Mouse (Mus musculus) layer of hippocampus, postnatal 25 days (tissue): ENCODE results near the gene Zcchc7. TPM values are rescaled to one million over a fixed set of nuclear protein-coding genes. Genes with fewer than 3 reads are reported as not detected.
A peak's percentile ranks its signal among the peaks of the same experiment; 100 is the strongest.

Experiments used
- DNase-seq, 2 experiments: peaks; one replicate each; pipeline ENCODE4 v3.0.0; 2022; ENCODE audit warnings: mixed read lengths in 2 of 2, low spot score in 1 of 2; ENCODE audit errors: extremely low spot score in 1 of 2
- total RNA-seq, 2 experiments: library from RNA; stranded (reverse); gene quantifications; 2 replicates each; pipeline ENCODE4 v1.2.3; 2021

The Zcchc7 gene
- total RNA-seq, 2 experiments from 2014 or later, result 48.8 to 70.9 TPM

- DNase-seq, result no peak
Observed at GRCm38 (mm10) chr4:44947464-44947863, 191.8 kb downstream of the Zcchc7 start.

- no peak for DNase-seq
Observed at GRCm38 (mm10) chr4:44948314-44948713, 192.6 kb downstream of the Zcchc7 start.

- no peak for DNase-seq
Observed at GRCm38 (mm10) chr4:44953041-44953440, 197.4 kb downstream of the Zcchc7 start.

GRCm38 (mm10) chr4:44958776-44959175 lies 203.1 kb downstream of the Zcchc7 start:
- DNase-seq, result no peak

GRCm38 (mm10) chr4:44959220-44959619 lies 203.5 kb downstream of the Zcchc7 start:
- no peak for DNase-seq

GRCm38 (mm10) chr4:44963156-44963555 lies 207.5 kb downstream of the Zcchc7 start:
- DNase-seq, result no peak

GRCm38 (mm10) chr4:44965175-44965574 lies 209.5 kb downstream of the Zcchc7 start:
- DNase-seq, result no peak

GRCm38 (mm10) chr4:44965736-44966135 lies 210.1 kb downstream of the Zcchc7 start:
- no peak for DNase-seq

GRCm38 (mm10) chr4:44967402-44967801 lies 211.7 kb downstream of the Zcchc7 start:
- no peak for DNase-seq

- DNase-seq, result no peak
Observed at GRCm38 (mm10) chr4:44970056-44970455, 214.4 kb downstream of the Zcchc7 start.

- peak in 1 of 2 experiments; percentile 59 for DNase-seq
Observed at GRCm38 (mm10) chr4:44970612-44971110, 215.0 kb downstream of the Zcchc7 start.

GRCm38 (mm10) chr4:44973450-44973849 lies 217.8 kb downstream of the Zcchc7 start:
- DNase-seq, result peak; percentile 81 to 96

- DNase-seq, result no peak
Observed at GRCm38 (mm10) chr4:44973871-44974270, 218.2 kb downstream of the Zcchc7 start.

GRCm38 (mm10) chr4:44974331-44974730 lies 218.7 kb downstream of the Zcchc7 start:
- no peak for DNase-seq

- no peak for DNase-seq
Observed at GRCm38 (mm10) chr4:44976026-44976615, 220.4 kb downstream of the Zcchc7 start.

GRCm38 (mm10) chr4:44976921-44977710 lies 221.4 kb downstream of the Zcchc7 start:
- no peak for DNase-seq

GRCm38 (mm10) chr4:44978175-44978574 lies 222.5 kb downstream of the Zcchc7 start:
- DNase-seq, result no peak

- DNase-seq, result no peak
Observed at GRCm38 (mm10) chr4:44979794-44980338, 224.2 kb downstream of the Zcchc7 start.

- peak; percentile 58 to 60 for DNase-seq
Observed at GRCm38 (mm10) chr4:44981280-44981973, 225.8 kb downstream of the Zcchc7 start, which contains the start of gene Grhpr. Grhpr (plus strand) TSS chr4:44981395.
